Mouse (Mus musculus): Measurements from ENCODE around the gene Macrod2.
A peak's percentile ranks its signal among the peaks of the same experiment; 100 is the strongest.

Gene Macrod2

DNA sequence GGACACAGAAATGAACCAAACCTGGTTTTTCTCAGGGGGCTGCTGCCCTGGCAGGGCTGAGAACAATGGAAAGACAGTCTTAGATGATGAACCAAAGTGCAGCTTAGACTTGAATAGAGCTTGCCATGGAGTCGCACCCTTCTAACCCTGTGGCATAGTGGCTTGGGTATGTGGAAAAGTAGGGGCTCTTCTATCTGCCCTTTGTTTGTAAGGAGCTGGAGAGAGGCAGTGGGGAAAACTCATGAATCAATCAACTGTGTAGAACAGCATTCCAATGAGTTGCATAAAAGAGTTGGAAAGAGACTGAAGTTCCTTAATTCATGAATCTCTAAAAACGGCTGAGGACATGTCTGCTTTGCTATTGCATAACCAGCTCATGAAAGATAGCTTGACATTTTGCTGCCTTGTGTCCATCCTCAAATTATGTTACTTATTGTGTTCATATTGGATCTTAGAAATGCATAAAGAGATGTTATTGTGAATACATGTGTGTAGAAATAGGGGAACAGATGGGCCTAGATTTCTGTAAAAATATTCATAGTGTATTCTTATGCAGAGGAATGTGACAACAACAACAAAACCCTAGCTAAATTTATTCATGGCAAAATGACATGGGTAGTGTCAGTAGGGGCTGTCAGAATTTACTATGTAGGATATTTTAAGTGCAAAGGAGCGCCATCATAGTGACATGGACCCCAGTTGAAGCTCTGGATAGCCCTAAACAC lies 197.6 kb downstream of the Macrod2 start:
- DNase-seq = no peak

DNA sequence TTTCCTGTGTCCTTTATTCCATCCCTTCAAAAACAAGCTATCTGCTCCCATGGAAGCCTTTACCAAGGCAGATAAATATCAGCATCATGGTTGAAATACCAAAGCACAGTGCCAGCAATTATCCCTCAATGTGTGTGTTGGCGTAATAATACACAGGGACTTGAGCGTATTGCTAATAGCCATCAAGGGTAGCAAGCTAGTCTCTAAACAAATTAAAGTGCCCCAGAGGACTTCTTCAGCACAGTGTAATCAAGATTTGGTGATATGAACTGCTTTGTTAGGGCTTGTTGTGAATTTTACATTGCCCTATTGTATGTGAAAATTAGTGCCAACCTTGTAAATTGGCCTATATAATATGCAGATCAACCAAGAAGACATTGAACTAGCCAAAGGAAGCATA lies 201.8 kb downstream of the Macrod2 start:
- DNase-seq = no peak

DNA sequence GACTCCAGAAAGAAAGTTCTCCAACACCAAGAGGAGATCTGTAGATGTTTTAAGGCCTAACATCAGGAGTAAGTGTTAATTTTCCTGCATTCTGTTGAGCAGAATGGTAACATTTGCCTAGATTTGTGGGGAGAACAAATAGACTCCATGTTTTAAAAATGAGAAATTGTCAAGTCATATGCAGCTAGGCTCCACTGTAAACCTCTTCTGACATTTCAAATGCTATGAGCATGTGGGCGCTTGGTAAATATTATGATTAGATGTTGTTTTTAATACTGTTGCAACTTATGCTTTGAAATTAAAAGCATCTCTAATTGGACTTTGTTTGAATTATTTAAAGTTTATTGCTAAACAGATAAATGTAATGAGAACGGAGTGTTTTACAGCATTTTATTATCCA lies 220.3 kb downstream of the Macrod2 start:
- no peak for DNase-seq

DNA sequence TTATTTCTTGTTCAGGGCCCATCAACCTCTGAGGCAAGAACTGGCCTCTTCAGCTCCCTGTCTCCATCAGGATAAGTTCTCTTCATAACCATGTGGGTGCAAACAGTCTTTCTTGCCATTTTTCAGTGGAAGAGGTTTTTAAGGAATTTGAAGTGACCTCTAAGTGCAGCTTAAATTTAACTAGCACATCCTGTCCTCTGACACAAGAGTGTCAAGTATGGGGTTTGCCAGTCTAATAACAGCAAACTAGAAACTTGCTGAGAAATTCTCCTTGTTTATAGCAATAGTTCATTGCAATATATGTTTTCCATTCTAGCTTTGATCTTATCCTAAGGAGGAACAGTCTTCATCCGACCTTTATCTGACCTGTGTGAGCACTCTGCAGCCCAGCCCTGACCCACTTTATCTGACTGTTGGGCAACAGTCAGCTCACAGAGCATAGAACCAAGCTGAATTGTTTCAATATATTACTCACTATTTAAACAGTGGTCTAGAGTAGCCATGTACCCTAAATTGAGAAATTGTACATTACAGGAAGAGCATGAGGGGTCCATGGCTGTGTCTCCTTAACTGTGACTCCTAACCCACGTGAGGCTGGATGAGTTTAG lies 226.7 kb downstream of the Macrod2 start:
- DNase-seq = peak; percentile 7

DNA sequence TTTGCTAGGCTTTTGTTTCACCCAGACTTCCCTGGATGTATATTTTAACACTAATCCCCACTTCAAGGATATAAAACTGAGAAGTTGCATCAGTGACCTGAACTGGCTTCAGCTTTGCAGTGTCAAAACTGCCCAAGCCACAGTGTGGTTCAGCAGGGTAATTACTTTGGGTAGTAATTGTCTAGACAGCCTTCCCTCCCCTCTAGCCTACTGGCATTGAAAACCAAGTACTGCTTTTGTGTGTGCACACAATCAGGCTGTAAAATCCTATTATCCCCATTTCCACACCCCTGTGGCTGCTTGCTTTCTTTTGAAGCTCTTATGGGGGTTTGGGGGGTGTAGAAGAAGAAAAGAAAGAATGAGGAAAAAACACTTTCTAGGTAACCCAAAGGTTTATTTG lies 258.4 kb downstream of the Macrod2 start:
- no peak for DNase-seq

DNA sequence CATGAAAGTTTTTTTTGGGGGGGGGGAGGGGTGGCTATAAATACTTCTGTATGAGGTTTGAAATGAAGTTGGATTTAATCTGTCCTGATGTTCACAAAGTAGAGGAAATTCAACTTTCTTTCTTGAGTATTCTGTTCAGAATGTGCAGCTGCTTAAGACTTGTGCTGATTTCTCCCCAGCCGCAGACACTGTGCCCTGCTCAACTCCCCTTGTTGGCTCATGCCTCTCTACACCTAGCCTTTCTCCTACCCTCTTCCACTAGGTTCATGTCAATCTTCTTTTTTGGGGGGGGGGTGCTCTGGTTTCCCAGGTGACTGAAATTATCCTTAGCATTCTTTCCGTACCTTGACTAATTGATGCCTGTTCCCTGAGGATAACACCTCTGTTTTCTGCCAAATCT lies 258.9 kb downstream of the Macrod2 start:
- DNase-seq = no peak

DNA sequence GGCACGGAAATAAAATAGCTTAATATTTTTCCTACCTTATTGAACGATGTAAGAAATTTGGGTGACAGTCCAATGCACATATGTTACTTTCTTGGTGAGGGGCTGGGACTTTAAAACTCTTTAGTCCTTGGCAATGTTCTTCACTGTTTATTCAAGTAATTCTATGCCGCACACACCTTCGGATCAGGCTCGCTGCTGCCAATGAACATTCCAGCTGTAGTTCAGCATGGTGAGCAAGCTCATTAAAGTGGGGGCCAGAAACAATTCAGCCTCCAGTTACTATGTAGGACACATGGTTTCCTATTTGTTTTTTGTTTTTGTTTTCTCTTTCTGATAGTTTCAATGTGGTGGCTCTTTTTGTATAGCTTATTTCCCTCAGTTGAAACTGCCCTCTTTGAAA lies 267.6 kb downstream of the Macrod2 start:
- no peak for DNase-seq

DNA sequence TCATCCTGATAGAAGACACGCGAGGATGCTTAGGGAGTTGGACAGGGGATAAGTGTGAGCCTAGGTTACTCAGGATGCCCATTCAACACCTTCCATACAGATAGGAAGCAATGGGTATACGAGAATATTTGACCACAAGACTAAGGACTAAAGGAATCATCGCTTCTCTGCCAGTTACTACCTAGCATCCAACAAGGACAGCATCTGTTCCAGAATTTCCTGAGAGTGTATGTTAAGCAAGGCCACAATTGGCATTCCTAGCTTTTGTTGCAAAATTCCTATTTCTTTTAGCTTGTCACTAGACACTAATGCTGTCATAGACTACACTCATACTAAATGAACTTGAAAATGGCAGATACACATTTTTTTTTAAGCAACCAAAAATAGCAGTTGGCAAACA lies 269.3 kb downstream of the Macrod2 start:
- DNase-seq = no peak

DNA sequence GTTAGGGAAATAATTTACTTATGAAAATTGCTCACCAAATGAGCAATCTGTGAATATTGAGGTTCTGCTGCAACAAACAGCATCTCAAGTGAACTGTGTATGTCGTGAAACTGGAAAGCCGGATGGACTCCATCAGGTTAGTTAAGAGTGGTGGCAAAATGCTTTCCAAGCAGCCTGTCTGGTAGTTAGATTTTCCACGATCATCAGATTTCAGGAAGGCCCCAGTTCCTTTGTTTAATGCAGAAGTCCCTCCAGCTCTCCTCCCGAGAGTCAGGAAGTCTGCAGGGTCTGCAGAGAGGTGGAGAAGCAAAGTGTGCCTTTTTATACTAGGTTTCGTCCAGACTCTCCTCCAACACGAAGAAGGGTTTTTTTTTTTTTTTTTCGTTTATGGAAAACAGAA lies 271.7 kb downstream of the Macrod2 start:
- DNase-seq = no peak

DNA sequence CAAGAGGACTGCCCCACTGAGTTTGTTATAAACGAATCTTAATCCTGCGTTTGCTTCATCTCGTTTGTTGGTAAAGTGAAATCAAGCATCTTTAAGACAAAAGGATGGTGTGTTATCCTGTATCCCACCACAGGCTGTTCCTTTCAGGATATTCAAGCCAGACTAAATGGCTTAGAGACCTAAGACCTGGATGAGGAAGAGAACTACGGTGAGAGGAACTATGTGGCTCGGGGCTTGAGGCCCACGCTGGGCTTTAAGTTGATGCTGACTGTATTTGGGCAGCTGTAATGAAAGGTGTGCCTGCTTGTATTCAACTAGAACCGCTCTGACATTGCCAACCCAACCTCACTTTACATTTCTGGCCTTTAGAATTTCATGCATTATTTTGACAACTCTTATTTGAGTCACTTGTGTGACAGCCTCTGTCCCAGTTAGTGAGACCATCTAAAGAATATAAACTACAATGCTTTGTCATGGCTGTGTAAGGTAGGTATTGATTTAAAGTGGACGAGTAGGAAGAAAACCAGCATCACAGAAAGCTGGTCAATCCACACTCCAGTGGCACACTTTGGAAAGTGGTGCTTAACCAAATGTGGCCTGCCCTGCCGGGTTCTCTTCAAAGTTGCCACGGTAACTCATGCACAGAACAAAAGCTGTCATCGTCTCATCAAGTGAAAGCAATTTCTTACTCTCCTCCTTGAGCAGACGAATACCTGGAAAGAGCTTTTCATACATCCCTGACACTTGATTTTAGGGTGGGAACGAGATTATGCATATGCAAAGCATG lies 272.3 kb downstream of the Macrod2 start:
- DNase-seq = no peak

DNA sequence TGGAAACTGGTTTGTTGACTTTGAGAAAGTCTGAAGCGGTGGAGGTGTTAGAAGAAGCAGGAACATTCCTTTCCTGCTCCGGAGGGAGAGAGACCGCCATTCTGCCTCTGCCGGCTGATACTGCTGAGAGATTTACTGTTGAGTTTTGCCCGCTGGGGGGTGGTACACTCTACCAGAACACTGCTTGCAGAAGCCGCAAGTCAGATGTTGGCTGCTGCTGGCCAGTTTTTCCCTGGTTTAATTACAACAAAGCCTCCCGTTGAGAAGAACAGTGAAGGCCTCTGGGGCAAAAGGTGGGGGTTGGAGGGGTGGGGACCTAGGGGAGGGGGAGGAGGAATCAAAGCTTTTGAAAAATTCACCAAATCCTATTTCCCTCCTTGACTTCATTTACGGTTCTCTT lies 273.2 kb downstream of the Macrod2 start:
- DNase-seq = peak; percentile 82

DNA sequence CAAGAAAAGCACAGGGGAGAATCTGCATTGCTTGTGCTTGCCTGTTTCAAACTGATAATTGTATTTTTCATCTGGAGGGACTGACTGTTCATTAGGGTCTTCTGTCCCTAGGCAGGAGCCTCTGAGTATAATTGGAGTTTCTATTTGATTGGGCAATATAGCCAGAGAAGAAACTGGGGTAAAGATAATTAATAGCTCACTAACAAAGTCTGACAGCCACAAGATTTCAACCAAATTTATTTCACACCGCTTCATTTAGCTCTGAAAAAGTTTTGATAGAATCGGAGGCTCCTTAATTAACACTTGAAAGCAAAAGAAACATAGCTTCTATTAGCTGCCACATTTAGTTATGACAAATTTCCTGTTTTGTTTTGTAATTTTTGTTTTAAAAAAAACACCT lies 274.0 kb downstream of the Macrod2 start:
- DNase-seq = no peak

DNA sequence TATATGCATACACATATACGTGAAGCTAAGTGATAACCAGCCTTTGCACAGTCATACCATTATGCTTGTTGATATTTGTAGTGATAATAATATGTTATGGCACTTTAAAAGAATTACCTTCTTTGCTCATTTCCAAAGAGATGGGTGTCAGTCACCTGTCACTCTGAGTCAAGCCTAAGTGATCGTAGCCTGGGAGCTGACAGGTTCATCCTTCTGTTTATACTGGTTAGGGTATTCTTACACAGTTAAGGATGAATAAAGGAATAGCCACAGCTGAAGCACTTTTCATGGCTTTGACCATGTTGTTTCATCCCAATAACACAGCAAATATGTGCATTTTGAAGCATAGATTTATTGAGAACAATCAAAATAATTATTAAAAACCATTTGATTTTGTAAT lies 274.7 kb downstream of the Macrod2 start:
- no peak for DNase-seq

DNA sequence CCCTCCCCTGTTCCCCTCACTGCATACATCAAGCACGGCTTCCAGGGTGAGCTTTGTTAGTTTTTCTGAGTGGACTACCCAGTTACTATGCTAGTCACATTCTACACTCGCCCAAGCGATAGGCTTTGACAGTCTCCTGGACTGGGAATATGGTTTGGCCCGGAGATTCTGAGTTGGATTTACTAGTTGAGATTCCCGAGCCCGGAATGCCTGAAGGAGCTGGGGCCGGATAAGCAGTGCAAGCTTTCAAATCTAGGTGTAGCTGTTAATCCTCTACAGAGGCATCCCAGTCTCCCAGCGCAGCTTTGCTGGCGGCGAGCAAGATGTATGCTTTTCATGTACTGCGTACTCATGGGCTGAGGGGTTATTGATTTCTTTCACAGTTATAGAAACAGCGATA lies 275.3 kb downstream of the Macrod2 start:
- DNase-seq = peak; percentile 23

DNA sequence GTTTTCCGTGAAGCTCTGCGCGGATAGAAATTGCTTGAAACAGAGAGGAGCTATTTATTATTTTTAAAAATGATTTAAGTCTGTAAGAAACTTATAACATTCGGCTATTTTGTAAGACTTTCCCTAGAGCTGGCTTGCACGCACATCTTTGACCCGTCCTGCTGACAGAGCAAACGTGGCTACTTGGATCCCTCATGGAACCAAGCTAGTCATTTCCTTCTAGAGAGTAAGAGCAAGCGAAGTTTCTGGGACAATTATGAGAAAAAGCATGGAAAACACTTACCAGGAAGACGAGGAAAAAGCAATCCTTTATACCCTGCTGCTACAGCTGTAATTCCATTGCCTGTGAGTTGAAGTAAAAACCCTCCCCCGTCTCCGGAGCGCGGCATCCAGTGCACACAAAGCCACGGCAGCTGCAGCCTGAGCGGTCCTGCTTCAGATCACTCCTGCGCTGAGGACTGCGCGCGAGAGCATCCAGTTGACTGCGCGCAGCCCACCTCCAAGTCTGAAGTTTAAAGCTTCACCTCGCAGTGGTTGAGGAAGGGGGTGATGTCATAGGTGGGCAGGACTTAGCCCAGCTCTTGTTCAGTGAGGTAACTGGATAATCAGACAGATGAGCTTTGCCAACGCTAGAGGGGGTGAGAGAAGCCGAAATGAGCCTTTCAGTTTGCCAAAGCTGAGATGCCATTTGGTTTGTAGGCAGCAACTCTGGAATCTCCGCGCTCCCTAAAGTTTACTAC lies 276.0 kb downstream of the Macrod2 start, which contains the start of gene Flrt3:
Gene Flrt3 (minus strand): TSS at position 507 of the 740 bp plus-strand sequence.
- DNase-seq = peak; percentile 97

DNA sequence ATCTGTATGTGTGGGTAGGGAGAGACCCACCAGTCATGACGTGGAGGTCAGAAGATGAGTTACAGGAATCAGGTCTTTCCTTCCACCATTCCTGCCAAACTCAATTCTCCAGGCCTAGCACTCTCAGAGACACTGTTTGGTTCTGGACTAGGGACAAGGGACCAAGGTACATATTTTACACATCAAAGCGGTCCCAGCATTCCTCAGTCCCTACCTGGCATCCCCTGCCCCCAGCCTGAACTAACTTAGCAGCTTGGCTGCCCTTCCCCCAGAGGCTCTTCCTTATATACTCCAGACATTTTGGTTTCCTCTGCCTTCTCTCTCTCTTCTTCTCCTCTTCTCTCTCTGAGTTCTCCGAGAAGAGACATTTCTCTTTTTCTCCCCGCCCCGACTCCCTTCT lies 278.4 kb downstream of the Macrod2 start:
- DNase-seq = no peak

DNA sequence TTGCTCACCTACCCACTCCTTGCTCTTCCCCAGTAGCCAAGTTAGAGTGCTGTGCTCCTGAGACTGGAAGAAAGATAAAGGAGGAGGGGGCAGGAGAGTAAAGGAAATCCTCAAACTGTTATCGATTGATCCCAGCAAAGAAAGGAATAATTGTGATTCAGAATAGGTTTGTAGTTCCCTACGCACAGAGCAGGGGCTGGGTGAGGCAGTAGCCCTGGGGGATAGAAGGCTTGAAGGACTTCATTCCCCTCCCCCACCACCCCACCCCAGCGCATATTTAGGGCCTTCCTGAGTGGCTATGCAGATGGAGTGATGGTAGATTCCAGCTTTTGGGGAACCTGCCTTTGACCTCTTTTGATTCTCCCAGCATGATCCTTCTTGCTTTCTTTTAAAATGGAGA lies 281.6 kb downstream of the Macrod2 start:
- DNase-seq = no peak

DNA sequence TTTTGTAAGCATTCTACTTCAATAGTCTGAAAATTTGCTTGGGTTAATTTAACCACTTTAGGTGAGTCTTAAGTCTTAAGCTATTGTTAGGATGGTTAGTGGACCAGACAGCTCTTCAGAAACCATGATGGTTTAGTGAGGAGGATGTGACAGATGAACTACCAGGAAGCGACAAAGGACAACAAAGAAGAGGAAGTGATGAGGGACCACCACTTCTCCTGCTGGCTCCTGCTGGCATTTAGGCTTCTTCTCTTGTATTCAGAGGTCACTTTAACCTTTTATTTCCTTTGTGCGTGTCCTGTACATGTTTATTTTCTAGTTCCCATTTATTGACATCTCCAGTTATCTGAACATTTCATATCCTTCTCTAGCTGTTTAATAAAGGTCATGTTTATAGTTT lies 295.8 kb downstream of the Macrod2 start:
- no peak for DNase-seq

DNA sequence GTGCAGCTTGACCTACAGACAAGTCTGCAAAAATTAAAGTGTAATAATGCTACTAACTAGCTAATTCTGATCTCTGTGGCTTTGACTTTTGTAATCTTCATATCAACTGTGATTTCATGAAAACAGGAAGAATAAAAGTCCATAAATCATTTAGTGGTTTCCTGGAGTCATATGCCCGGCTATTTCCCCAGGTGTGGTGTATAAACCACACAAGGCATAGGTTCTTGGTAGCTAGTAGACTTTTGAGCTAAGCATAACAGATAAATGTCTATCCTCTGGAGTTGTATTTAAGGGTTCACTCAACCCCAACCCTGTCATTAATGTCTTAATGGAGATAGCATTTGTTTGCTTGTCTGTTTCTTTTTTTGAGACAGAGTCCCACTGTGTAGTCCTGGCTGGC lies 296.3 kb downstream of the Macrod2 start:
- no peak for DNase-seq

DNA sequence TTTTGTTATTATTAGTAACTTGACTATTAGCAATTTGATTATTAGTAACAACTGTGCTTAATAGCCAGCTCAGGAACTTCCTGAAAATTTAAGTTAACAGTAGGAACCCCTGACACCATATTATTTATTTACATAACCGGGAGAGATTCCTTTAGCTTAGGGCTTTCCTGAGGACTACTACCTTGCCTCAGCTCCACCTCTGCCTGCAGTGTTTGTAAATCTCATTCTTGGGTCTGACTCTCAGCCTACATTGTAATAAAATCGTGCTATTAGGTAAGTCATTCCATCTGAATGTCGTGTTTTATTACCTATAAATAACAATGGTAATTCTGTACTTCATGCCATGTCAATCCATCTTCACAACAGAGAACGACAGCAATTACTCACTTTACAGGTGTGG lies 297.4 kb downstream of the Macrod2 start:
- no peak for DNase-seq

DNA sequence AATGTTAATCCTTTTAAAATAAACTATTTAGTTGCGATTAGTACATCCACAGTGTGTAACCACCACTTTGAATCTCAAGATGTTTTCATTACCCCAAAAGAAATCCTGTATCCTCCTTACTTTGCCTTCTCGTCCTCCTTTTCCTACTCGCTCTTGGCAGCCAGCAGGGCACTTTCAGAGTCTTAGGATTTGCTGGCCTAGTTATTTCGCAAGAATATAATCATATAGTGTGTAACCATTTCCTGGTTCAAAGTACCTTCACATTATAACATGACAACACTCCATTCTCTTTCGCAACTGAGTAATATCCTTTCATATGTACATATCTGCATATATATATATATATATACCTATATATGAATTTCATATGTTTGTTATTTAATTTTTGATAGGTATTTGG lies 298.7 kb downstream of the Macrod2 start:
- DNase-seq = no peak

DNA sequence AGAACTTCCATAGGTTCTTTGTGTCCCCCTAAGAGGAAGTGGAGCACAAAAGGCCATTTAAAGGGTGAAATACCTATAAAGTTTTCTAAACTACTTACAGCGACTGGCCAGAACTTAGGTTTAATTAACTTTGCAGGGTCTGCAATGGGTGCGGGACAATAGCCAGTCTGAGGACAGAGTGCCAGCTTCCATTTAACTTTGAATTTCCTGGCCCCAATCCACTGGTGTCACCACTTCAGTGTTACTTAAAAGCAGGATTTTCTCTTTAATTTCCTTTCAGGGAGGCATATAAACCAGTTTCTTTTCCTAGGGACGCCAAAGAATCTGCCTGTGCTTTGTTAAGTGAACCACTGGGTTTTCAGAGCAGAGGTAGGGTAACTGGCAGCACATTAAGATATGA lies 303.5 kb downstream of the Macrod2 start:
- no peak for DNase-seq

DNA sequence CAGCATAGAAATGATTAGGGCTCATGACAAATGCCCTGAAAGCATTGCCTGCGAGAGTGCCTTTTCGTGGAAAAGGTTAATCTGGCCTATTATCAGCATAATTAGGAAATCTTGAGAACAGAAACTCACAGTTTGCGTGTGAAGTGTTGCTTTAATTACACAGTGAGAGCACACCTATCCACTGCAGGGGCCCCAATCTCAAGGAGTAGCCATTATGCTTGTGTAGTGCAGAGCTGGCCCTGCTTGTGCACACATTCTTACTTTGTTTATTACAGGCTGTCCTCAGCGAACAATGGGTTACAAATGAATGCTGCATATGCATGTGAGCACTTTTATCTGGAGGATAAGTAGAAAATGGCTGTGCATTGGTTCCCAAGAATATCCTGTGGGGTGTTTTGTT lies 308.3 kb downstream of the Macrod2 start:
- peak; percentile 14 for DNase-seq
